Mouse (Mus musculus): ENCODE data around the gene Zfp511. TPM values are rescaled to one million over a fixed set of nuclear protein-coding genes. Genes with fewer than 3 reads are reported as not detected.
A peak's percentile ranks its signal among the peaks of the same experiment; 100 is the strongest.

The Zfp511 gene
- 75.8 and 76.9 TPM in 2 replicates for polyA plus RNA-seq (2012; rRNA removed)

- Histone ChIP-seq H3K4me1 (ENCODE audit: control insufficient read depth, insufficient read depth, low read length) (peaks cover 6% of the 10 kb centered on the region; the same call in 1 of the 2 replicates), H3K27me3 (ENCODE audit: control insufficient read depth, insufficient read depth, low read length) (no peaks in the 10 kb centered on the region), H3K27ac (ENCODE audit: insufficient read depth, low read length) (peak within 1 kb of the TSS; percentile 96), H3K4me3 (replicated peaks; ENCODE audit: insufficient read depth, low read depth, low read length) (peak within 1 kb of the TSS; percentile 83)
- DNase-seq = peak; percentile 95 to 96
- TF ChIP-seq CTCF (IDR thresholded peaks at IDR 0.05; ENCODE audit: borderline replicate concordance, insufficient read depth, low read depth, low read length) = no peak
- TF ChIP-seq POLR2A (IDR thresholded peaks at IDR 0.05; ENCODE audit: borderline replicate concordance, insufficient read depth, low read length) = peak; percentile 75
- 1% methylated on average over 68 of the region's 69 CpGs for WGBS
Observed at GRCm38 (mm10) chr7:140036281-140037170, at the start of gene Zfp511, which contains the start of gene Tubgcp2. TSS of gene Zfp511 (plus strand) at chr7:140036391. TSS of gene Tubgcp2 (minus strand) at chr7:140036669.

- H3K27me3 ChIP-seq (ENCODE audit: control insufficient read depth, insufficient read depth, low read length) = no peaks in the 10 kb centered on the region
- H3K4me1 ChIP-seq (ENCODE audit: control insufficient read depth, insufficient read depth, low read length) = no peaks in the 10 kb centered on the region
- no peak overlapping the region for H3K27ac ChIP-seq (ENCODE audit: insufficient read depth, low read length)
- TF ChIP-seq CTCF (IDR thresholded peaks at IDR 0.05; ENCODE audit: borderline replicate concordance, insufficient read depth, low read depth, low read length) (no peak), POLR2A (IDR thresholded peaks at IDR 0.05; ENCODE audit: borderline replicate concordance, insufficient read depth, low read length) (no peak)
- WGBS = 90% methylated on average over 9 of the region's 9 CpGs
- no peak for DNase-seq
- H3K4me3 ChIP-seq (replicated peaks; ENCODE audit: insufficient read depth, low read depth, low read length) = no peak overlapping the region
Observed at GRCm38 (mm10) chr7:139988272-139988671, 47.9 kb upstream of the Zfp511 start.

- 64% methylated on average over 8 of the region's 8 CpGs for WGBS
- Histone ChIP-seq H3K27ac (ENCODE audit: insufficient read depth, low read length) (no peak overlapping the region), H3K4me1 (ENCODE audit: control insufficient read depth, insufficient read depth, low read length) (no peaks in the 10 kb centered on the region), H3K27me3 (ENCODE audit: control insufficient read depth, insufficient read depth, low read length) (no peaks in the 10 kb centered on the region), H3K4me3 (replicated peaks; ENCODE audit: insufficient read depth, low read depth, low read length) (no peak overlapping the region)
- no peak for TF ChIP-seq POLR2A (IDR thresholded peaks at IDR 0.05; ENCODE audit: borderline replicate concordance, insufficient read depth, low read length)
- no peak for DNase-seq
Observed at GRCm38 (mm10) chr7:139990864-139991394, 45.3 kb upstream of the Zfp511 start.

GRCm38 (mm10) chr7:139992406-139992805 is 43.8 kb upstream of the Zfp511 start, which contains the start of gene Adam8:
TSS of gene Adam8 (minus strand) at chr7:139992562.
- Histone ChIP-seq H3K27ac (ENCODE audit: insufficient read depth, low read length) (no peak within 1 kb of the TSS), H3K4me1 (ENCODE audit: control insufficient read depth, insufficient read depth, low read length) (no peaks in the 10 kb centered on the region), H3K4me3 (replicated peaks; ENCODE audit: insufficient read depth, low read depth, low read length) (no peak within 1 kb of the TSS), H3K27me3 (ENCODE audit: control insufficient read depth, insufficient read depth, low read length) (no peaks in the 10 kb centered on the region)
- TF ChIP-seq POLR2A (IDR thresholded peaks at IDR 0.05; ENCODE audit: borderline replicate concordance, insufficient read depth, low read length) (no peak), CTCF (IDR thresholded peaks at IDR 0.05; ENCODE audit: borderline replicate concordance, insufficient read depth, low read depth, low read length) (no peak)
- no peak for DNase-seq
- WGBS = 36% methylated on average over 7 of the region's 7 CpGs

- no peak for DNase-seq
- Histone ChIP-seq H3K4me1 (ENCODE audit: control insufficient read depth, insufficient read depth, low read length) (no peaks in the 10 kb centered on the region), H3K27me3 (ENCODE audit: control insufficient read depth, insufficient read depth, low read length) (no peaks in the 10 kb centered on the region), H3K27ac (ENCODE audit: insufficient read depth, low read length) (no peak overlapping the region), H3K4me3 (replicated peaks; ENCODE audit: insufficient read depth, low read depth, low read length) (no peak overlapping the region)
- WGBS = 91% methylated on average over 6 of the region's 6 CpGs
- no peak for TF ChIP-seq CTCF (IDR thresholded peaks at IDR 0.05; ENCODE audit: borderline replicate concordance, insufficient read depth, low read depth, low read length)
- TF ChIP-seq POLR2A (IDR thresholded peaks at IDR 0.05; ENCODE audit: borderline replicate concordance, insufficient read depth, low read length) = no peak
Observed at GRCm38 (mm10) chr7:139993532-139993931, 42.7 kb upstream of the Zfp511 start.

- 74% methylated on average over 4 of the region's 4 CpGs for WGBS
Observed at GRCm38 (mm10) chr7:139994202-139994601, 42.0 kb upstream of the Zfp511 start.

GRCm38 (mm10) chr7:139994676-139995075 is 41.5 kb upstream of the Zfp511 start:
- Histone ChIP-seq H3K4me3 (replicated peaks; ENCODE audit: insufficient read depth, low read depth, low read length) (no peak overlapping the region), H3K4me1 (ENCODE audit: control insufficient read depth, insufficient read depth, low read length) (no peaks in the 10 kb centered on the region), H3K27ac (ENCODE audit: insufficient read depth, low read length) (no peak overlapping the region), H3K27me3 (ENCODE audit: control insufficient read depth, insufficient read depth, low read length) (no peaks in the 10 kb centered on the region)
- 33% methylated on average over 3 of the region's 3 CpGs for WGBS
- TF ChIP-seq CTCF (IDR thresholded peaks at IDR 0.05; ENCODE audit: borderline replicate concordance, insufficient read depth, low read depth, low read length) (peak; percentile 67), POLR2A (IDR thresholded peaks at IDR 0.05; ENCODE audit: borderline replicate concordance, insufficient read depth, low read length) (no peak)
- DNase-seq = peak; percentile 45 to 51

More at GRCm38 (mm10) chr7:139994202-139994601, 42.0 kb upstream of the Zfp511 start:
- Histone ChIP-seq H3K27me3 (ENCODE audit: control insufficient read depth, insufficient read depth, low read length) (no peaks in the 10 kb centered on the region), H3K27ac (ENCODE audit: insufficient read depth, low read length) (no peak overlapping the region), H3K4me1 (ENCODE audit: control insufficient read depth, insufficient read depth, low read length) (no peaks in the 10 kb centered on the region), H3K4me3 (replicated peaks; ENCODE audit: insufficient read depth, low read depth, low read length) (no peak overlapping the region)
- no peak for TF ChIP-seq POLR2A (IDR thresholded peaks at IDR 0.05; ENCODE audit: borderline replicate concordance, insufficient read depth, low read length)
- no peak for TF ChIP-seq CTCF (IDR thresholded peaks at IDR 0.05; ENCODE audit: borderline replicate concordance, insufficient read depth, low read depth, low read length)
- no peak for DNase-seq

Data from cerebellum, adult 2 months (tissue).